Mouse (Mus musculus): ENCODE results near the gene Cntfr.
A peak's percentile ranks its signal among the peaks of the same experiment; 100 is the strongest.

Gene Cntfr

DNA sequence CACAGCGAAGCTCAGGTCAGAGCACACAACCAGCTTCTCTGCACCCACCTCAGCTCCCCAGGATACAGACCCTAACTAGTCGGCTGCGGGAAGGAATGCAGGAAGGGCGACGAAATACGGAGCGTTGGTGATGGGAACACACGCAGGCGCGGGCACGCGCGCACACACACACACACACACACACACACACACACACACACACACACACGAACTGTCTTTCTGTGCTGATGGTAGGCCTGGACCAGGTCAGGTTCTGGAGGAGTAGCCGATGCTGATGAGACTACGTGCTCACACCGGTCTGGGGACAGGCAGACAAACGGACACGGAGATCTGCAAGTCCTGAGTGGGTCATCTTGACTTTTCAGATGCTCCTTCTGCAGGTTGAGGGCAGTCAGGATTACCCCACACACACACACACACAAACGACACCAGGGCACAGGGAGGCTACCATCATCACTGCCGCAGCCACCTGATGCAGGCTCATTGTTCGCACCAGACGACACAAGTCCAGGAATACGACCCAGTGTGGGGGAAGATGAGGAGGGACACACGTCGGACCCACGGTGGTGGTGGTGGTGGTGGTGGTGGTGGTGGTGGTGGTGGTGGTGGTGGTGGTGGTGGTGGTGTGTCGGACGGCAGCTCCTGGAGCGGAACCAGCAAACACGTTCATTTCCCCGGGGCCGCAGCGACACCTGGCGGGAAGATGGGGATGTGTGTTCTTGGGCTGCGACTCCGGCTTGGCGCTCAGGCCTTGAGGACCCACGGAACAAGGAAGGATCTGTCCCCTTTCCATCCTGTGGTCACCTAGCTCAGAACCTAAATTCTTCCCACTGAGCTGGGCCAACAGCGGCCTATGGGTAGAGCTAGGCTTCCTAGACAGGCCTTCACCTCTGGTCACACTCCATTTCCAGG is at the start of gene Cntfr:
Gene Cntfr, minus strand, starts transcription at position 160 of the 912 bp plus-strand sequence.
- peak; percentile 88 to 91 for DNase-seq (ENCODE audit: low spot score in 2 of 2)

- DNase-seq (ENCODE audit: low spot score in 2 of 2) = no peak
These were observed 48.1 kb upstream of the Cntfr start for GRCm38 (mm10) chr4:41745021-41745420.

GRCm38 (mm10) chr4:41744131-41744530 is 47.2 kb upstream of the Cntfr start:
- DNase-seq (ENCODE audit: low spot score in 2 of 2) = no peak

DNA sequence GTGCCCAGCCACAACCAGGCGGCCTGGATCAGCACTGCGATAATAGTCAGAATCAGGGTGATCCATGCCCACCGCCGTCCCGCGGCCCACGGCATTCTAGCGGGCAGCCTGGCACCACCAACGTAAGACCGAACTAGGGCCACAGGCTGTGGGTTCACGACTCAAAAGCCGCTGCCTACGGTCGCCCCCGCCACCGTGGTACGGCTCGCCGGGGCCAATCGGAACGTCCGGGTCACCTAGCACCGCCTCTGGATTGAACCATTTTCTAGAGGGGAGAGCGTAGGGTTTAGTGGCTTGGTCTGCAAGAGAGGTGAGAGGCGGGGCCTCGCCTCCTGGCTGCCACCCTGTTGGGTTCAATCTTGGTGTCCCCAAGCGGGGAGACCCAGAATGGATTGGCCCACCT is 44.3 kb upstream of the Cntfr start:
- DNase-seq (ENCODE audit: low spot score in 2 of 2) = peak; percentile 95

DNA sequence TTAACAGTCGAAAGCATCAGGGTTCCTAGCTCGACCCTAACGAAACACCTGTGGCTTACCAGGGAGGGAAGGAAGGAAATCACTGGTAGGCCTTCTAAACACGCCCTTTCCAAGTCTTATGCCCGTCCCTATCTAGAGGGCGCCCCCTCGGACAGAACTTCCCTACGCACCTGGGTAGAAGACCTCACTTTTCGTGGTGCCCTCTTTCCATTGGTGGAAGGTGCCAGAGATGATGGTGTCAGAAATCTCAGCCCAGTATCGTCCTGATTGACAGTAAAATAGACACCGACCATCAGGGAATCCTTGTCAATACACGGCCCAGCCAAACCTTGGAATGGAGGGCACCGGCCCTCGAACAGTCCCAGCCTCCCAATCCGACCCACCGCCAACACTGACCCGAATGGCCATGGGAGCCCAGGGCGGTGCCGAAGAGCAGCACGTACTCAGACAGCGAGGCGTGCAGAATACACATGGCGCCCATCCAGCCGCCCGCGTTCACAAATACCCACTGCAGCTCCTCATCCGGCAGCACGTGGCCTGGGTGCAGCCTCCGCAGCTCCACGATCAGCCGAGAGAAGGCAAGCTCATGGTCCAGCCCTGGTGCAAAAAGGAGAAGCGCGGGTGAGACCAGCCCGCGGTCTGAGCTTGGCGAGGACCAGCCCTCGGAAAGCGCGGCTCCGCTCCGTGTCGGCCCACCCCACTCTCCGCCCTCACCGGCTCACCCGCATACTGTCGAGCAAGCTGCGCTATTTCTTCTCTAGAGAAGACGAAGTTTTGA is 43.7 kb upstream of the Cntfr start:
- peak; percentile 72 to 82 for DNase-seq (ENCODE audit: low spot score in 2 of 2)

- no peak for DNase-seq (ENCODE audit: low spot score in 2 of 2)
These were observed 42.4 kb upstream of the Cntfr start for GRCm38 (mm10) chr4:41739260-41739659.

DNA sequence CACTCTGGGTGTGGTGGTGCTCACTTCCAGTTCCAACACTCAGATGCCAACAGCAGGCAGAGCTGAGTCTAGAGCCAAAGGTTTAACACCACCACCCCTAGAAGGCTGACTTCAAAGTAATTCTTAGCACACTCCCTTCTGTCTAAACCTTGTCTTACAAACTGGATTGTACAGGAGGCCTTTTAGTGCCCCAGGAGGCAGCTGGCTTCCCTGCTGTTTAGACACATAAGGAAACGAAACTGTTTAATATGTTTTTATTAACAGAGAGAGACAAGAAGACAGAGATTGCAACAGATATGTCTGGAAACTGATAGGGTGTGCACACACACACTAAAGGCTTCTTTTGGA is 41.3 kb upstream of the Cntfr start:
- DNase-seq (ENCODE audit: low spot score in 2 of 2) = no peak

DNA sequence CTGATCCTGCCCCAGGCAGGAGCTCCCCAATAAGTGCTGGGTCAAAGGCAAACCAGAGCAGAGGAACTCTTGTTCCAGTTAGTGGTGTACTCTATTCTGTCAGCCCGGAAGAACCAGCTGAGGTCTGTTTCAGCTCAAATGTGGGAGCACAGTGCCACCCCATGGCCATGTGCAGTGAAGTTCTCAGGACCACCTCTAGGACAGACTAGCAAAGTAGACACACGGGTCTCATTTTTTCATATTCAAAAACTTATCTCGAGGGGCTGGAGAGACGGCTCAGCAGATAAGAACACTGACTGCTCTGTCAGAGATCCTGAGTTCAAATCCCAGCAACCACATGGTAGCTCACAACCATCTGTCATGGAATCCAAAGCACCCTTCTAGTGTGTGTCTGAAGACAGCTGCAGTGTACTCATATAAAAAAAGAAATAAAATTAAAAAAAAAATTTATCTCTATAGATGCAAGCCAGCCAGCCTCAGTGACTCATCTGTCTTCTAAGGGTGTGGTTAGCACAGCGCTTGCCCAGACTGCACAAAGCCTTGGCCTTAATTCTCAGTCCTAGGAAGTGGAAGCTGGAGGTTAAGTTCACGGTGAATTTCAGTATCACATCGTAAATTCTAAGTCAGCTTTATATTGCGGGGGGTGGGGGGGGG is 40.8 kb upstream of the Cntfr start:
- DNase-seq (ENCODE audit: low spot score in 2 of 2) = peak; percentile 79 to 82

- DNase-seq (ENCODE audit: low spot score in 2 of 2) = no peak
These were observed 34.3 kb upstream of the Cntfr start, which contains the start of gene Arid3c for GRCm38 (mm10) chr4:41731052-41731765. Gene Arid3c, minus strand, starts transcription at chr4:41731142.

DNA sequence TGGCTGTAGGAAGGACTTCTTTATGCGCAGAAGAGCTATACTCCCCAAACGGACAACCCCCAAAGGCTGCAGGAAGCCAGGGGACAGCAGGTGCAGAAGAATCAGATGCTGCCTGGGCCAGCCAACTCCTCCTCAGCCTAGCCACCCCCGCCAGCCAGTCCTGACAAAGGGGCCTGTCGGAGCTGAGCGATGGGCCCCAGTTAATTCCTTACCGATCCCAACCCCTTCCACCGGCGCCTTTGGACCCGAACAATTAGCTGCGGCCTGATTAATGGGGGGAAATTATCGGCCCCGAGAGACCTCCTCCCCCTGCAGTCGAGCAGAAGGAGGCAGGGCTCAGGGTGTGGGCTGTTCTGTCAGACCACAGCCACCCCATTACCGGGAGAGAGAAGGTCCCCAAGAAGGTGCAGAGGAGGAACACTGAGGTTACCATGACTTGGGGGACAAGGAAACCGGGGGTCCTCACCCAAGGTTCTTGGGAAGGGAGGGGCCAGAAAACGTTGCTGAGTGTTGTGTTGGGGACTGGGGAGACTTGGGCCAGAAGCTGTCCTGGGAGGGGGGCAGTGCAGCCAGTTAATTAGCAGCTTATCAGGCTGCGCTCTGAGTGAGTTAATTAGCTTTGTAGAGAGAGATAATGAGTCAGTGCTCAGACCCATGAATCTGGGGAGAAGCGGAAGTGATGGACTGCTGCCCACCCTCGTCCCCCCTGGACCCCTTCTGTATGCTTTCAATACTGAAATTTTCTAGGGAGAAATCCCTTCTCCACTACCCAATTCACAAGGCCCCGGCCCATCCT is 30.1 kb upstream of the Cntfr start:
- DNase-seq (ENCODE audit: low spot score in 2 of 2) = no peak

DNA sequence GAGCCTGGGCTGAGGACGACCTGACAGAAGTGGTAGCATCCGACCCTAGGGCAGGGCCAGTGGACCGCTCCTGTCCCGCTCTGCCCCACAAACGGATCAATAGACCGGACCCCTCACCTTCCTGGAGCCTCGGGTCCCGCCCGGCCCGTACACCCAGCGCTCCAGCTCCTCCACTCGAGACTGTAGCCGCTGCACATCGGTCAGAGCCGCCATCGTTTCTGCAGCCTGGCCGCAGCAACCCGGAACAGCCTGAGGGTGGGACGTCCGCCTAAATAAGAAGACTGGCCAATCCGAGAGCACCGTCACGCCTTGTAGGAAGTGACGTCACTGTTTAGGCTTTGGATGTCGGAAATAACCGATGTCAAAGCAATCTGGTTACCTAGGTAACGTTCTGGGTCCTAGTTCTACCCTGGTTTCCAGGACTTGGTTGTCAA is 26.0 kb upstream of the Cntfr start, which contains the start of gene Dctn3:
Gene Dctn3, minus strand, starts transcription at position 253 of the 434 bp plus-strand sequence.
- DNase-seq (ENCODE audit: low spot score in 2 of 2) = peak; percentile 92 to 97

DNA sequence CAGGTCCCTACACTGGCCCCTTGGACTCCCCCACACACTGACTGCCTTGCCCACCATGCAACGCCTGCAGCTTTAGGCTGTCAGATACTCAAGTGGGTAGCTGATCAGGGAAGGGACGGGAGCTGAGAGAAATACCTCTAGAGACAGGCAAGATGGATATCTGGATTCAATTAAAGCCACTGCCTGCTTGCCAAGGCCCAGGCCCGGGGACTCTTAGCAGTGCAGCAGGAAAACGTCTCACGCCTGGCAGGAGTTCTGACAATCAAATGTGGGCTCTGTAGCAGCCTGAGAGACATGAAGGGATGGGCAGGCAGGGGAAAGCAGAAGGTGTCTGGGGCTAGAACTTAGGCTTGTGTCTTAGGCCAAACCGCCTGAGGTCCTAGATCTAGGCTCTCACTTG is 19.9 kb upstream of the Cntfr start:
- DNase-seq (ENCODE audit: low spot score in 2 of 2) = no peak

DNA sequence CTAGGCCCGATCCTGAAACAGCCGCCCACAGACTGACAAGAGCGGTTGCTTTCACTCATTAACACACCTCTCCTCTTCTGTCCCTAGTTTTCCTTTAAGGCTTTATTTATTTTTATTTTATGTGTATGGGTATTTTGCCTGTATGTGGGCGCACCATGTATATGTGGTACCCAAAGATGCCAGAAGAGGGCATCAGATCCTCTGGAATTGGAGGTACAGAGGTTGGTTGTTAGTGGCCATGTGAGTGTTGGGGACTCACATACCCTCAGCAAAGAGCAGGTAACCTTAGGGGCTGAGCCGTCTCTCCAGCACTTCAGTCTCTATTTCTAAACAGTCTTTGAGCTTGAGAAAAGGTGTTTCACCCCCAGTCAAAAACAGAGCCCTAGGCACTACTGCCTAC is 18.7 kb upstream of the Cntfr start:
- DNase-seq (ENCODE audit: low spot score in 2 of 2) = peak; percentile 62 to 71

DNA sequence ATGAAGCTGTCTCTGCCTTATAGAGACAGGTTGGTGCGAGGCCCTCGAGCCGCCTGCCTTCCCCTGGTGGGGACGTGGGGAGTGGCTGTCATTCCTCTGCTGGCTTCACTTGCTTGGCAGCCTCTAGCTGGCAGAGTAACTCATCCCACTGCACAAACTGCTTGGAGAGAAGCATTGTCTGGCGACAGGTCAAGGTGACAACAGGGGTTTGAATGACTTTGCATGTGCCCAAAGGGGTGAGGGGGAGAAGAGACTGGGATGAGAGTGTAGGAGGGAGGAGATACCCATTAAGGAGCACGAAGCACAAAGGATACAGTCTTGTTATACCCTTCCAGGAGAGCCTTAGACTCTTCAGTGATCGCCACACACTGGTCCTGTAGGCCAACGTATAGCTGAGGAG is 18.2 kb upstream of the Cntfr start:
- no peak for DNase-seq (ENCODE audit: low spot score in 2 of 2)

DNA sequence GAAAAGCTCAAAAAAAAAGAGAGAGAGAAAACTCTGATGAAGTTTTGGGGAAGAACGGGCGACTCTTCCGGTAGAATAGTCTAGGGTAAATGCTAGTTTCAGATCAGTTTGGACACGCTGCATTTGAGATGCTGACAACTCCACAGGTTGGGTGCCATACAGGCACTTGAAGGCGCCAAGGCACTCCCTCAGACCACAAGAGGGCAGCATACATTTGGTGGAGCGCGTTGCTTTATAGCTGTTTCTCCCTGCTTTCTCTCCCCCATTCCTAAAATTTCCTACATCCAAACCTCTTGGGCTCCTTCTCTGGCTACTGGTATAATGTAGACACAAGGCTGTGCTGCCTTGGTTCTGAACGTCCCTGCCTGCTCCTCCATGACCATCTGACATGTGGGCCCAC is 17.4 kb upstream of the Cntfr start:
- peak; percentile 78 to 80 for DNase-seq (ENCODE audit: low spot score in 2 of 2)

DNA sequence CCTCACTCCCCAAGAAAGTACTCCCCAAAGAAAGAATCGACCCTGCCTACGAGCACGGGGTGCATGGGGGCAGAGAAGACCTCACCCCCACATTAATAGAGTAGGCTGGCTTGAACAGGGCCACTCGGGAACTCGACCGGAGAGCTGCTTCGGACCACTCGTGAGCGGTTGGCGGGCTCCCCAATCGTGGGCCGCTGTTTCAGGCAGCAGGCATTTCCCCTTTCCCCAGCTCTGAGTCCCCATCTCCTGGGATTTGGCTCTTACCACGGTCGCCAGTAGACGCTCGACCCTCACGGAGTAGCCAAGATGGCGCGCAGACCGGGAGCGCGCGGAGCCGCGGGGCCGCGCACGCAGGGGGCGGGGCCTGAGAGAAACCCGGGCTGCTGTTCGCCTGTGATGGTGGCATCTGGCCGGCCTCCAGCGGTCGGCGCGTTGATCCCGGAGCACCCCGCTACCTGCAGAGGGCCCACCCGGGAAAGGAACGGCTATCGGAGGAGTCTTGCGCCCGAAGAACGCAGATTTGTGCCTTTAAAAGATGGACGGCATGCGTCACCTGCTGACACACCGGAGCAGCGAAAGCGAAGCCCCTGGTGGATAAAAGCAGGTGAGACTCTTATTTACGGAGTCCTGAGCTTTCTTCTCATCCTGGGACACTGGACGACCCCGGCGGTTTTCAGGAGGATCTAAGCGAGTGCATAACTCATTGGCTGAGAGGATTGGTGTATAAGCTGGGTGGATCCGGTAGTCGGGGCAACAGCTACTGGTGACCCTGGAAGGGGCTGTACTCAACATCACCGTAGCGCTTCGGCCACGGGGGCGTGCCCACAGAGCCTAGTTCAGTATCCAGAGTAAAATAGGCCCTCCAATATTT is 16.5 kb upstream of the Cntfr start, which contains the start of gene Rpp25l:
Gene Rpp25l, minus strand, starts transcription at position 338 of the 871 bp plus-strand sequence.
- peak; percentile 76 to 87 for DNase-seq (ENCODE audit: low spot score in 2 of 2)

DNA sequence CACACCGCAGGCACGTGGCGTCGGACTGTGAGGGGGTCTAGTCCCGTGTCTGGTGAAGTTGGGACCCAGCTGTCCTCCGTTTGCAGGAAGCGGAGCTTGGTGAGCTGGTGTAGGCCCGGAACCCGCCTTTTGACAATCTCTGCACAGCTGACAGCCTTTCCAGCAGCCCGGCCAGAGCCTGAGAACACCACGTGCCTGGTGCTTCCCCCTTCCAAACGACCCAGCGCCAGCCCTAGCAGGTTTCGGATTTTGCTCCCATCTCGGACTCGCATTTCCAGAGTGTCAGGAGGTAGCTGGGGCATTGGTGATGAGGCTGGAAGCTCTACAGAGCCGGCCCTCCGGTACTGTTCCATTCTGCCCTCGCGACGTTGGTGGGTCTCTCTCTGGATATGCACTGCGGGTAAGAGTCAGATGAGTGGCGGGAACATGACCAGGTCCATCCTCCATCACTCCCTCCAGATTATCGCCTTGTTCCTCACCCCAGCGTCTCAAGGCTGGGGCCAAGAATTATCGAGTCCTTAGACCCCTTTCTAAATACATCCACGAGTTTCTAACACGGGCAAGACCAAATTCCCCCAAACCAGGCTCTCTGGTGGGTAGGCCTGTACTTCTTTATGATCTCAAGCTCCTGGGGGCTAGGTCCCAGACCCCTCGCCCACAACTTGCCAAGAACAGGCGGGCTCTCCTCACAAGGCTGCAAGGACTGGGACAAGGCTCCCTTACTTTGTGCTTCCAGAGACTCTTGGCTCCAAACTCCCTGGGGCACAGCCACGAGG is 15.7 kb upstream of the Cntfr start:
- DNase-seq (ENCODE audit: low spot score in 2 of 2) = no peak

- no peak for DNase-seq (ENCODE audit: low spot score in 2 of 2)
These were observed 15.0 kb upstream of the Cntfr start for GRCm38 (mm10) chr4:41711705-41712375.

Measured in right cerebral cortex, adult 2 months (tissue).